Mouse (Mus musculus) limb, embryonic 14.5 days (tissue): ENCODE data around the gene Susd6. TPM values are rescaled to one million over a fixed set of nuclear protein-coding genes. Genes with fewer than 3 reads are reported as not detected.

Source experiments
- ATAC-seq: fragments of 200-750 bp; cut with Nextera tagmentation; 2 replicates; pipeline ENCODE4 v1.8.0; 2017; ENCODE audit warnings: low read depth, moderate number of reproducible peaks, moderate TSS enrichment; ENCODE audit not compliant: low FRiP score
- DNase-seq: peaks from one replicate; pipeline ENCODE4 v3.0.0-alpha.2; 2015; ENCODE audit warnings: low spot score
- H3K27ac ChIP-seq: fragments of 300-500 bp; sonication (generic); replicated peaks from 2 replicates; pipeline ENCODE4 v1.5.1; 2014; ENCODE audit warnings: low read depth, mild to moderate bottlenecking, low read length, moderate library complexity, mixed read lengths
- H3K27me3 ChIP-seq: fragments of 300-500 bp; sonication (generic); 2 replicates; pipeline ENCODE4 v1.6.1; 2014; ENCODE audit warnings: low read length, mixed read lengths; ENCODE audit not compliant: control insufficient read depth, insufficient read depth
- H3K36me3 ChIP-seq: fragments of 300-500 bp; sonication (generic); 2 replicates; pipeline ENCODE4 v1.6.1; 2014; ENCODE audit warnings: mild to moderate bottlenecking, low read length, moderate library complexity, mixed read lengths; ENCODE audit not compliant: control insufficient read depth, insufficient read depth
- H3K4me1 ChIP-seq: fragments of 300-500 bp; sonication (generic); 2 replicates; pipeline ENCODE4 v1.6.1; 2014; ENCODE audit warnings: antibody characterized with exemption, low read length, mixed read lengths; ENCODE audit not compliant: control insufficient read depth, insufficient read depth
- H3K4me2 ChIP-seq: fragments of 300-500 bp; sonication (generic); replicated peaks from 2 replicates; pipeline ENCODE4 v1.6.1; 2014; ENCODE audit warnings: low read depth, mild to moderate bottlenecking, low read length, moderate library complexity; ENCODE audit not compliant: severe bottlenecking
- H3K4me3 ChIP-seq: fragments of 300-500 bp; sonication (generic); replicated peaks from 2 replicates; pipeline ENCODE4 v1.5.1; 2014; ENCODE audit warnings: low read length
- H3K9ac ChIP-seq: fragments of 300-500 bp; sonication (generic); 2 replicates; pipeline ENCODE4 v1.6.1; 2014; ENCODE audit warnings: mild to moderate bottlenecking, low read depth, low read length, moderate library complexity; ENCODE audit not compliant: severe bottlenecking
- H3K9me3 ChIP-seq: fragments of 300-500 bp; sonication (generic); 2 replicates; pipeline ENCODE4 v1.6.1; 2016; ENCODE audit warnings: low read length; ENCODE audit not compliant: control insufficient read depth
- POLR2A ChIP-seq: fragments of 200-500 bp; IDR thresholded peaks from 2 replicates; pipeline ENCODE4 v1.8.0; 2012; ENCODE audit warnings: inconsistent platforms, mild to moderate bottlenecking, moderate library complexity, borderline replicate concordance; ENCODE audit not compliant: insufficient read depth, insufficient read length; ENCODE audit errors: extremely low read depth
- WGBS: fragments of 180-500 bp; shearing (Covaris S2); extraction: QIAGEN DNeasy Blood & Tissue Kit; methylation state at CpG from one replicate; pipeline ENCODE4 v1.1.7; 2014; 5-methylcytosine and 5-hydroxymethylcytosine counted together
- polyA plus RNA-seq, 2 experiments: library from polyadenylated mRNA; depleted of rRNA in 1 of 2; stranded (reverse) in 1 of 2; unstranded in 1 of 2; fragments of >200 nt; fragmentation: Nextera tagmentation in 1 of 2; extraction: Ambion mirVana in 1 of 2; gene quantifications; 2 replicates each; pipeline versions ENCODE4 v1.2.1 to v1.2.3; 2012 to 2014

Susd6 gene
- polyA plus RNA-seq, 2 experiments = 22.3 to 28.6 TPM

GRCm38 (mm10) chr12:80877215-80878092 lies 87.1 kb downstream of the Susd6 start:
- no peak overlapping the region for H3K9ac ChIP-seq
- no peak for TF ChIP-seq POLR2A
- WGBS = 89% methylated on average over 7 of the region's 7 CpGs
- H3K4me3 ChIP-seq = no peak overlapping the region
- no peak overlapping the region for H3K4me2 ChIP-seq
- ATAC-seq (no peak), DNase-seq (no peak)
- no peaks in the 10 kb centered on the region for H3K9me3 ChIP-seq
- no peaks in the 10 kb centered on the region for H3K27me3 ChIP-seq
- no peaks in the 10 kb centered on the region for H3K4me1 ChIP-seq
- no peak overlapping the region for H3K27ac ChIP-seq
- peaks cover 58% of the 10 kb centered on the region for H3K36me3 ChIP-seq

- 92% methylated on average over 6 of the region's 6 CpGs for WGBS
- DNase-seq (no peak), ATAC-seq (no peak)
- H3K9me3 ChIP-seq = no peaks in the 10 kb centered on the region
- no peak overlapping the region for H3K9ac ChIP-seq
- H3K4me2 ChIP-seq = no peak overlapping the region
- H3K4me3 ChIP-seq = no peak overlapping the region
- no peak overlapping the region for H3K27ac ChIP-seq
- no peak for TF ChIP-seq POLR2A
- H3K4me1 ChIP-seq = no peaks in the 10 kb centered on the region
- H3K36me3 ChIP-seq = peaks cover 52% of the 10 kb centered on the region
- no peaks in the 10 kb centered on the region for H3K27me3 ChIP-seq
Measured at GRCm38 (mm10) chr12:80878093-80878430, 87.8 kb downstream of the Susd6 start.

DNA sequence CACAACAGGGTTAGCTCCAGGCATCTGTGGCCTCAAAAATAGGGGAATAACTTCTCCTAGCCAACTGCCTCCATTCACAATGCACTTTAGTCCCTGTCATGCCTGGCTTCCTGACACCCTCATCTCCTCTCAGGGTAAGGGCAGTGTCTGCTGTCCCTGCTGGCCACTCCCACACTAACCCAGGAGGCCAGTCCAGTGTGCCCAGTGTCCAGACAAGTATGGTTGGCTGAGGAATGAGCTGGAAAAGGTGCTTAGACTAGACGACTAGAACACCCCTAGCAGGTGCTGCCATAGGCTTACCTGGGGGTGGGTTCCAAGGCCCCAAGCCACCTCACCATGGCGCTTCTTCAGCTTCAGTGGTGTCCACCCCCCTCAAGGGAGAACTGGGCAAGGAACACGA lies 88.3 kb downstream of the Susd6 start:
- Histone ChIP-seq H3K4me1 (no peaks in the 10 kb centered on the region), H3K36me3 (peaks cover 48% of the 10 kb centered on the region), H3K9me3 (no peaks in the 10 kb centered on the region), H3K9ac (no peak overlapping the region), H3K4me2 (no peak overlapping the region), H3K27me3 (no peaks in the 10 kb centered on the region), H3K4me3 (no peak overlapping the region), H3K27ac (no peak overlapping the region)
- 74% methylated on average over 3 of the region's 3 CpGs for WGBS
- ATAC-seq (no peak), DNase-seq (no peak)
- TF ChIP-seq POLR2A = no peak

GRCm38 (mm10) chr12:80879267-80879666 lies 89.0 kb downstream of the Susd6 start:
- 56% methylated on average over 4 of the region's 4 CpGs for WGBS
- Histone ChIP-seq H3K4me3 (no peak overlapping the region), H3K4me2 (no peak overlapping the region), H3K9ac (no peak overlapping the region), H3K27me3 (no peaks in the 10 kb centered on the region), H3K27ac (no peak overlapping the region), H3K36me3 (peaks cover 42% of the 10 kb centered on the region), H3K4me1 (no peaks in the 10 kb centered on the region), H3K9me3 (no peaks in the 10 kb centered on the region)
- no peak for TF ChIP-seq POLR2A
- ATAC-seq (no peak), DNase-seq (no peak)

DNA sequence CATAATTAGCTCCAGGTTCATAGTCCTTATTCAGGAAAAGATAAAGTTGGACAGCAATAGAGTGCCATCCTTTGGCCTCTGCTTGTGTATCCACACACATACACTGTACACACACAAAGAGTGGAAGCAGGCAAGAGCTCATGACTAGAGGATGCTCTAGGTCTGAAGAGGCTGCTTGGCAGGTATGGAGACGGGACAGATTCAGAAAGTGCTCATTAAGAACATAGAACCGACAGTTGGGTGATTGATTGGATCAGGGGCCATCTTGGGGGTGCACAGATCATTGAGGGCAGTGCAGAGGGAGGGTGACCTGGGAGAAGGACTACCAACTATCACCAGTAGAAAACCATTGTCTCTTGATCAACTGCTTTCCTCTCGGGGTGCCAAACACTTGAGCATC lies 90.8 kb downstream of the Susd6 start:
- no peak overlapping the region for H3K9ac ChIP-seq
- WGBS = 95% methylated on average over 3 of the region's 3 CpGs
- no peaks in the 10 kb centered on the region for H3K9me3 ChIP-seq

More for the DNA sequence above, 90.8 kb downstream of the Susd6 start:
- no peak overlapping the region for H3K4me2 ChIP-seq
- H3K27ac ChIP-seq = no peak overlapping the region
- H3K4me3 ChIP-seq = no peak overlapping the region
- H3K36me3 ChIP-seq = peaks cover 30% of the 10 kb centered on the region
- ATAC-seq (no peak), DNase-seq (no peak)
- H3K4me1 ChIP-seq = no peaks in the 10 kb centered on the region
- TF ChIP-seq POLR2A = no peak
- H3K27me3 ChIP-seq = no peaks in the 10 kb centered on the region
